Mouse (Mus musculus): Measurements from ENCODE around the gene Sumf1. TPM values are rescaled to one million over a fixed set of nuclear protein-coding genes. Genes with fewer than 3 reads are reported as not detected.

Gene Sumf1
- polyA plus RNA-seq, 1 experiment from 2014 or later: 11.0 TPM

DNA sequence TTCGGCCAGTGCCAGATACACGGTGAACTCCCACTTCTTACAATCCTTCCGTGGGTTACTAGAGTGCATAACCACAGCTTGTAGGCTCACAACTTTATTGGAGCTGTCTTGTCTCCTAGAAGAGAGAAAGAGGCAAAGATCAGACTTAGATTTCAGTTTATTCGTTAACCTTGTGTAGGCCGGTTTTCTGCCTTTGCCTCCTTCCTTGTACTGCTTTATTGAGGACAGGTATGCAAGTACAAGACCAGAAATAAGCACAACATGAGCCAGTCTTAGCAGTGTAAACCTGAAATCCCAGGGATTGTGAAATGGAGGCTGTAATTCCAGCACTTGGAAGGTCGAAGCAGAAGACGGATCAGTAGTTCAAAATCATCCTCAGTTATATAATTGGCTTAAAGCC is 12.9 kb upstream of the Sumf1 start:
- Histone ChIP-seq H3K9ac (no peak overlapping the region), H3K9me3 (no peaks in the 10 kb centered on the region), H3K27ac (no peak overlapping the region), H3K36me3 (replicated peaks) (no peaks in the 10 kb centered on the region), H3K4me3 (no peak overlapping the region), H3K4me2 (no peak overlapping the region), H3K4me1 (no peaks in the 10 kb centered on the region), H3K27me3 (replicated peaks) (no peaks in the 10 kb centered on the region)
- ATAC-seq (replicated peaks): no peak
- WGBS: 89% methylated on average over 7 of the region's 7 CpGs

DNA sequence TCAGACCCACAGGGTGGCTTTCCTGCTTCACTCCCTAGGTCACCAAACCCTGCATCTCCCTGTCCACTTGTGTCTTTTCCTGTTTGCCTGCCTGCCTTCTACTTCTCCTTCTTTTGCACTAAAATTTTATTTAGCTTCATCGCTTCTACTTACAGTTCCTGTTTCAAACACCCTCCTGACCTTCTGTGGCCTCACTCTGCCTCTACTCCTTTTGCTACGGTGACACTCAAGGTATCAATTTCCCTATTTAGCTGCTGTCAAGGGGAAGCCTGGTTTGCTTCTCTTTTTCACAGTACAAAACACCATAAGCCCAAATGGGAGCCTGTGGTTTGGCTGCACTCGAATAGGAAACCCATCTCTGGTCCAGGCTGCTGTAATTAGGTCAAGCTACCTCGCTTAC is 11.7 kb upstream of the Sumf1 start:
- ATAC-seq (replicated peaks): no peak
- no peak overlapping the region for H3K9ac ChIP-seq
- no peak overlapping the region for H3K4me3 ChIP-seq
- no peak overlapping the region for H3K27ac ChIP-seq
- no peak overlapping the region for H3K4me2 ChIP-seq
- no peaks in the 10 kb centered on the region for H3K9me3 ChIP-seq
- no peaks in the 10 kb centered on the region for H3K4me1 ChIP-seq
- 83% methylated on average over 4 of the region's 4 CpGs for WGBS
- no peaks in the 10 kb centered on the region for H3K36me3 ChIP-seq (replicated peaks)
- no peaks in the 10 kb centered on the region for H3K27me3 ChIP-seq (replicated peaks)

DNA sequence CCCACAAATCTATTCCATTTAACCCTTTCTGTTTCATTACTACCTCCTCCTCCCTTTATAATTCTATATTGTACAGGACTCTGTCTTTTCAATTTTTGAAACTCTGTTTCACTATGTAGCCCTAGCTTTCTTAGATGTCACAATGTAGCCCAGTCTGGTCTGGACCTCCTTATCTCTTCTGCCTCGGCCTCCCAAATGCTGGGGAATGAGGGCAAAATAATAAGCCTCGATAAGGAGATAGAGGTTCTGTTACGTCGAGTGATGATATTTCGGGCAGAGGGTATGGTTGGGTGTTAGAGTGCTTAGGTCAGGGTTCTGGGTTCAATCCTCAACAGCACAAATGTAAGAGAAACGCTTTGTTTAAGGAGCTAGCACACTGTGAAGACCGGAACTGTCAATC is 11.3 kb upstream of the Sumf1 start:
- Histone ChIP-seq H3K4me1 (no peaks in the 10 kb centered on the region), H3K9ac (no peak overlapping the region), H3K27me3 (replicated peaks) (no peaks in the 10 kb centered on the region), H3K4me2 (no peak overlapping the region), H3K9me3 (no peaks in the 10 kb centered on the region), H3K36me3 (replicated peaks) (no peaks in the 10 kb centered on the region), H3K4me3 (no peak overlapping the region), H3K27ac (no peak overlapping the region)
- 89% methylated on average over 7 of the region's 7 CpGs for WGBS
- ATAC-seq (replicated peaks): no peak

DNA sequence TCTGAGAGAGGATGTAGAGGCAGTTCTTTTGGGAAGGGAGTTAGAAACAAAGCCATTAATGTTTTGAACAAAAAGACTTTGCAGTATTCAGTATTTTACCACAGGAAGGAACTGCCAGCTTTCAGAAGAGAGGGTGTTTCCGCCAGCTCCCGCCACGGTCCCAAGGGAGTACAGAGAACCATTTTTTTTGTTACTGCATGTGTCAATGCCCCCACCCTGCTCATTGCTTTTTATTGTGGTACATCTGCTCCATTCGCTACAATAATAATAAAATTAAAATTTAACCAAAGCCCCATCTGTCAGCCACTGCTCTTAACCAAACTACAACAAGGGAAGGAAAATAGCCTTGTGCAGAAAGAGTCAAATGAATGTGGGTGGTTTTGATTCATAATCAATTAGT is 7.2 kb upstream of the Sumf1 start:
- Histone ChIP-seq H3K4me3 (no peak overlapping the region), H3K36me3 (replicated peaks) (no peaks in the 10 kb centered on the region), H3K4me2 (no peak overlapping the region), H3K27ac (no peak overlapping the region), H3K9ac (no peak overlapping the region), H3K27me3 (replicated peaks) (peaks cover 9% of the 10 kb centered on the region; the same call in 1 of the 2 replicates), H3K4me1 (no peaks in the 10 kb centered on the region), H3K9me3 (no peaks in the 10 kb centered on the region)
- ATAC-seq (replicated peaks): no peak
- WGBS: 66% methylated on average over 4 of the region's 4 CpGs

DNA sequence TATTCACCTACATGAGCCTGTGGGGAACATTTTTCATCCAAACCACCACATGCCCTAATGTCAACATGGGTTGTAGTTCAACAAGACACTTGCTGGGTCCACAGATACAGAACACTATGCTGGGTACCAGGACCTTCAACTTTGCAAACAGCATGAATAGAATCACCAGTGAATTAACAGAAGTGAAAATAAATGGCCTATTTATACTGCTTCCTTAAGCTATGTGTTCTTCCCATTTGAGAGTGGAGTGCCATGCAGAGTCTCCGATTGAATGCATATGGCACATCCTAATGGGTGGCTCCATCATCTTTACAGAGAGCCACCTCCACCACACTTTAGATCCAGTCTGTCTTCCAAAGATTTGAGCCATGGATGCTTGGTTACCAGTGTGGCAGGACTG is 5.3 kb upstream of the Sumf1 start:
- H3K4me3 ChIP-seq: no peak overlapping the region

DNA sequence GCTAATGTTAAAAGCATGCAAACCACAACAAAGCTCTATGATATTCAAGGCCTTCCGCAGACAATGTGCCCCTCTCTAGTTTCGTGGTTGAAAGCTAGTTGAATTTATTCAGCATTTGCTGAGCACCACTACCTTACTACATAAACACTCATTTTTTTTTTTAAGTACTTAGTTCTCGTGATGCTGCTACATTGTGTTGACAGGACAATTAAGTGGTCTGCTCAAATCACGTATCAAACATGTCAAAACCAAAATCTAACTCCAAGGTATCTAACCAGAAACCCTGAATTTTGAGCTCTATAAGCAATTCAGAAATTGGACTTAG is 265 bp upstream of the Sumf1 start:
- Histone ChIP-seq H3K27ac (0 out of 2 replicates have a peak overlapping the region, but pooled peaks have one; percentile 27), H3K36me3 (replicated peaks) (no peaks in the 10 kb centered on the region), H3K9ac (no peak overlapping the region), H3K27me3 (replicated peaks) (peaks cover 9% of the 10 kb centered on the region; the same call in 1 of the 2 replicates), H3K4me3 (peak overlapping the region; percentile 60), H3K4me2 (peak overlapping the region; percentile 77), H3K4me1 (peaks cover 9% of the 10 kb centered on the region), H3K9me3 (no peaks in the 10 kb centered on the region)
- 18% methylated on average over 4 of the region's 4 CpGs for WGBS
- peak; percentile 70; the same call in 1 of the 2 replicates for ATAC-seq (replicated peaks)

More for the DNA sequence above, 5.3 kb upstream of the Sumf1 start:
- Histone ChIP-seq H3K9ac (no peak overlapping the region), H3K36me3 (replicated peaks) (no peaks in the 10 kb centered on the region), H3K4me1 (no peaks in the 10 kb centered on the region), H3K27ac (no peak overlapping the region), H3K9me3 (no peaks in the 10 kb centered on the region), H3K27me3 (replicated peaks) (peaks cover 9% of the 10 kb centered on the region; the same call in 1 of the 2 replicates), H3K4me2 (no peak overlapping the region)
- no peak for ATAC-seq (replicated peaks)
- 94% methylated on average over 1 of the region's 1 CpGs for WGBS

DNA sequence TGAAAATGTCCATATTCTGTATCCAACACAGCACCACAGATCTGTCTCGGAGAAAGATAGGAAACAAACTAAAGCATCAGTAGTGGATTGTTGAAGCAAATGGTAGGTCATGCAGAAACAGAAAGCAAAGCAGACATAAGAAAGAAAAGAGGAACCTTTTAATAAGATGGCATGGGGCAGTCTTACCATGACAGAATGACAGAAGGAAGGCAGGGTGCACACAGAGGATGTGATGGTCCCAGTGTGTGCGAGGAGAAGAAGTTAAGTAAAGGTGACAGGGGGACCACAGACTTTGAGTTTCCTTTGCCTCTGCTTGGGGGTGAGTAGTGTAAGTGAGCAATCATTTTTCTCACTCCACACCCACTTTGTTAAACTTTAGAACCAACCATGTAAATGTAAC is 6.3 kb downstream of the Sumf1 start:
- 95% methylated on average over 2 of the region's 2 CpGs for WGBS
- no peaks in the 10 kb centered on the region for H3K9me3 ChIP-seq
- no peak overlapping the region for H3K9ac ChIP-seq
- ATAC-seq (replicated peaks): no peak
- no peak overlapping the region for H3K27ac ChIP-seq
- H3K4me3 ChIP-seq: no peak overlapping the region
- H3K4me1 ChIP-seq: no peaks in the 10 kb centered on the region
- H3K36me3 ChIP-seq (replicated peaks): peaks cover 5% of the 10 kb centered on the region; the same call in 1 of the 2 replicates
- no peaks in the 10 kb centered on the region for H3K27me3 ChIP-seq (replicated peaks)
- no peak overlapping the region for H3K4me2 ChIP-seq

DNA sequence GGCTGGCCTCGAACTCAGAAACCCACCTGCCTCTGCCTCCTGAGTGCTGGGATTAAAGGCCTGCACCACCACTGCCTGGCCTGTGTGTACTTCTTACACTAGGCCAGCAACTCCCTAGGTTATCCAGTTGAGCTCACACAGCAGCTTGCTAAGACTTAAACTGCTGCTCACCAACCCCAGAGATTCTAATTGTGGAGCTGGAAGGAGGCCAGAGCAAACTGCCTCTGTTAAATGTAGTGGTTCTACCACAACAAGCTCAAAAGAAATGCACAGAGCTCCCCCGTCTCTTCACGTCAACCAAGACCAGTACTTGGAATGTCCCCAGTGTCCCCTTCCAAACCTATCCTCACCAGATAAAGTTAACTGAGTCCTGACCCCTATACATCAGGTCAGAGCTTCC is 11.2 kb downstream of the Sumf1 start:
- peaks cover 20% of the 10 kb centered on the region for H3K36me3 ChIP-seq (replicated peaks)
- H3K4me1 ChIP-seq: no peaks in the 10 kb centered on the region
- no peaks in the 10 kb centered on the region for H3K27me3 ChIP-seq (replicated peaks)
- no peak for ATAC-seq (replicated peaks)
- no peak overlapping the region for H3K4me2 ChIP-seq
- H3K9ac ChIP-seq: no peak overlapping the region
- no peak overlapping the region for H3K27ac ChIP-seq
- WGBS: 94% methylated on average over 3 of the region's 3 CpGs
- no peaks in the 10 kb centered on the region for H3K9me3 ChIP-seq
- no peak overlapping the region for H3K4me3 ChIP-seq

DNA sequence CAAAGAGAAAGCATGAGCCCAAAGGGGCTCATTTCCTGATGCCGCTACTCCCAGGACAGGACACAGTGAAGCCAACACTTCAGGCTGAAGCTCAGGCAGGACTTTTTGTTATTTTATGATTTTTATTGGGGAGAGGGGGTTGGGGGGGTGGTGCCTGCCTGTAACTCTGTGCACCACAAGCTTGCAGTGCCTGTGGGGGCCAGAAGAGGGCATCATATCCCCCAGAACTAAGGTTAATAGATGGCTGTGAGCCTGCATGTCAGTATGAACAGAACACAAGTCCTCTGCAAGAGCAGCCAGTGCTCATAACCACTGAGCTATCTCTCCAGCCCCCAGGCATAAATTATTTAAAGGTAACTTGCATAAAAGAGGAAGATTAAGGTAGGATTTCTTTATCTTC is 13.2 kb downstream of the Sumf1 start:
- peaks cover 20% of the 10 kb centered on the region for H3K36me3 ChIP-seq (replicated peaks)
- H3K9me3 ChIP-seq: no peaks in the 10 kb centered on the region
- no peak overlapping the region for H3K4me3 ChIP-seq
- 97% methylated on average over 1 of the region's 1 CpGs for WGBS
- no peak overlapping the region for H3K27ac ChIP-seq
- no peak for ATAC-seq (replicated peaks)
- H3K4me2 ChIP-seq: no peak overlapping the region
- H3K27me3 ChIP-seq (replicated peaks): no peaks in the 10 kb centered on the region
- no peaks in the 10 kb centered on the region for H3K4me1 ChIP-seq
- no peak overlapping the region for H3K9ac ChIP-seq

DNA sequence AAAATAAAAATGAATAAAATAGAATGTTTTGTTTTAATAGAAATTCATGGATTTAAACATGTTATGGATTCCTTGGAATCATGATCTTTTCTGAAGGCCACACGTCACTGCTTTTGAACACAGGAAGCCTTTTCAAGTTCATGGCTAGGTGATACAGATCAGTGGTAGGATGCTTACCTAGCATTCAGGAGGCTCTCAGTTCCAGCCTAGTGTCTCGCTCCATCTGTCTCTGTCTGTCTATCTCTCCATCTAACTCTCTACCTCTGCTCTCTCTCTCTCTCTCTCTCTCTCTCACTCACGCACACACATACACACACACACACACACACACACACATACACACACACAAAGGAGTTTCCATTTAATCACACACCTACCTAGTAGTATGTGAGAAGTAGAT is 15.9 kb downstream of the Sumf1 start:
- no peak for ATAC-seq (replicated peaks)
- Histone ChIP-seq H3K27ac (no peak overlapping the region), H3K4me1 (no peaks in the 10 kb centered on the region), H3K27me3 (replicated peaks) (no peaks in the 10 kb centered on the region), H3K4me3 (no peak overlapping the region), H3K9me3 (no peaks in the 10 kb centered on the region), H3K9ac (no peak overlapping the region), H3K4me2 (no peak overlapping the region), H3K36me3 (replicated peaks) (peaks cover 15% of the 10 kb centered on the region)
- 98% methylated on average over 3 of the region's 3 CpGs for WGBS

DNA sequence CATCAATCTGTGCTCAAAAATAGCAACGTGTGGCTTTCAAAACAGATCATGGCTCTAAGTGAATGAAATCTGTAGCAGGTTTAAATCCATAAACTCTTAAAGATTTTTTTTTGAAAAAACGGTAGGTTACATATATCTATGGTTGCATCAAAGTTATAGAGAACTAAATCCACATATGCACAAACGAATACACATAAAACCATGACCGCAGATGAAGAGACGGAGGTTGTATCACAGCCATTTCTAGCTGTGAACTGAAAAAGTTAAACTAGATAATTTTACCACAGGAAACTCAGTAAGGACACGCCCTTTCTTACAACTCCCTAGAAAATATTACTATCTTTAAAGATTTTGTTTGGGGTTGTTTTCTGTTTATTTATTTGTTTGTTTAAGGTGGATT is 16.7 kb downstream of the Sumf1 start:
- no peak overlapping the region for H3K9ac ChIP-seq
- H3K27ac ChIP-seq: no peak overlapping the region
- H3K27me3 ChIP-seq (replicated peaks): no peaks in the 10 kb centered on the region
- H3K4me2 ChIP-seq: no peak overlapping the region
- H3K36me3 ChIP-seq (replicated peaks): peaks cover 14% of the 10 kb centered on the region
- H3K4me3 ChIP-seq: no peak overlapping the region
- H3K9me3 ChIP-seq: no peaks in the 10 kb centered on the region
- no peak for ATAC-seq (replicated peaks)
- 93% methylated on average over 6 of the region's 6 CpGs for WGBS
- H3K4me1 ChIP-seq: no peaks in the 10 kb centered on the region

DNA sequence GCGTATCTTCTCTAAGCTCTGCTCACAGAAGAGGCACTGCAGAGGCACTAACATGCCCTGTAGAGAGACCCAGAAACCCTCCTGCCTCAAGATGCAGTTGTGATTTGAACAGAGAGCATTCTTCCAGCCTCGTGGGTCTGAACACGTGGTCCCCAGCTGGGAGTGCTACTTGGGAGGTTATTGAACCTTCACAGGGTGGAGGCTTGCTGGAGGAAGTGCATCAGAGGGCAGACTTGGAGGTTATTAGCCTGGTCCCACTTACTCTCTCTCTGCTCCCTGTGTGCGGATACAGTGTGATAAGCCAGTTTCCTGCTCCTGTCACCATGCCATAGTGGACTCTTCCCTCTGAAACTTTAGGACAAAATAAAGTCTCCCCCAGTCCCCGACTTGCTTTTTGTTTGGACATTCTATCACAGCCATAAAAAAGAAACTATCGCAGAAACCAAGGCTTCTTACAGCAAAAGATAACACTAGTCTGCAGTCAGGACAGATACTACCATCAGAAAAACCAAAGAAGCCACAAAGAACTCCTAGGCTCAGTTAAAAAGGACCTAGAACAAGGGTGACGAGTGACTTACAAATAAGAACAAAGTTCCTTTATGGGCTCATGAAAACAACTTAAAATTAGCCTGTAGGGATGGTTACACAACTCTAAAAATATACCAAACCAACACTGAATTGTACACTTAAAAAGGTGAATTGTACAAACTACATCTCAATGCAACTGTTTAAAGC is 17.3 kb downstream of the Sumf1 start:
- H3K9me3 ChIP-seq: no peaks in the 10 kb centered on the region
- WGBS: 83% methylated on average over 7 of the region's 7 CpGs
- H3K9ac ChIP-seq: no peak overlapping the region
- H3K4me3 ChIP-seq: no peak overlapping the region
- ATAC-seq (replicated peaks): no peak
- H3K4me2 ChIP-seq: no peak overlapping the region
- peaks cover 12% of the 10 kb centered on the region for H3K36me3 ChIP-seq (replicated peaks)
- H3K27me3 ChIP-seq (replicated peaks): no peaks in the 10 kb centered on the region
- no peaks in the 10 kb centered on the region for H3K4me1 ChIP-seq
- H3K27ac ChIP-seq: no peak overlapping the region

DNA sequence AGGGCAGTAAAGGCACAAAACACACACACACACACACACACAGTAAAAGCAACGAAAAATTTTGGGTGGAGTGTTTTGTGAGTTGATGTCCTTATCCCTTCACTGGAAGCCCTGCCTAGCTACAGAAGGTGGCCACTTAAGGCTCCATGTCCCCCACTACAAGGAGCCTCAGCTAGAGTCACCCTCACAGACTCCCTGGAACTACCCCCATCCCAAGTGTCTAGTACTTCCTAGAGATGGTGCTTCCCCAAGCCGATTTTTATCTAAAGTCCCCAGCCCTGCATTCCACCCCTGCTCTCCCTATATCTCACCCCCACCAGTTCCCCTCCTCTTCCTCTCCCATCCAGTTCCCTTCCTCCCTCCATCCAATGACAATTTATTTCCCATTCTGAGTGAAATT is 19.8 kb downstream of the Sumf1 start:
- Histone ChIP-seq H3K36me3 (replicated peaks) (no peaks in the 10 kb centered on the region), H3K4me1 (no peaks in the 10 kb centered on the region), H3K4me3 (no peak overlapping the region), H3K27ac (no peak overlapping the region), H3K27me3 (replicated peaks) (no peaks in the 10 kb centered on the region), H3K4me2 (no peak overlapping the region), H3K9ac (no peak overlapping the region), H3K9me3 (no peaks in the 10 kb centered on the region)
- 90% methylated on average over 2 of the region's 2 CpGs for WGBS
- no peak for ATAC-seq (replicated peaks)
